Mouse (Mus musculus) 3T3-L1 (cell line): ENCODE measurements around the gene Nab2.
"Not testable (repeated sequence)": the region's sequence is repeated elsewhere in the genome, so short reads cannot be mapped to it uniquely, and the experiment has no call there.

Source experiments
- DNase-seq: peaks from one replicate; pipeline ENCODE4 v3.0.0-alpha.2; 2015; ENCODE audit warnings: low read depth, low spot score

Nab2 gene

DNA sequence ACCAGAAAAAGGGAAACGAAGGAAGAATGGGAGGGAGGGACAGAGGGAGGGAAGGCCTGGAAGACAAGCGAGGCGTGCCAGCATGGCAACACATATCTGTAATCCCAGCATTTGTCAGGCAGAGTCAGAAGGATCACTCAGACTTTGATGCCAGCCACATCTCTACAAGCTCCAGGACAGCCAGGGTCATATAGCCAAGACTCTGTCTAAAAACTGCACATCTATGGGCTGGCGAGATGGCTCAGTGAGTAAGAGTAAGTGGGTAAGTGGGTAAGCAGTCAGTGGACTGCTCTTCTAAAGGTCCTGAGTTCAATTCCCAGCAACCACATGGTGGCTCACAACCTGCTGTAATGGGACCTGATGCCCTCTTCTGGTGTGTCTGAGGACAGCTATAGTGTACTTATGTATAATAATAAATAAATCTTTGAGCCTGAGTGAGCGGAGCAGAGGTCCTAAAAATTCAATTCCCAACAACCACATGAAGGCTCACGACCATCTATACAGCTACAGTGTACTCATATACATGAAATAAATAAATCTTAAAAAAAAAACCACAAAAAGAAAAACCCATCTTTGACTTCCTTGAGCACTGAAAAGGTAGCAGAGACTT lies 5.8 kb upstream of the Nab2 start:
- no peak for DNase-seq

GRCm38 (mm10) chr10:127671276-127671675 lies 2.9 kb upstream of the Nab2 start:
- DNase-seq = peak; percentile 42

DNA sequence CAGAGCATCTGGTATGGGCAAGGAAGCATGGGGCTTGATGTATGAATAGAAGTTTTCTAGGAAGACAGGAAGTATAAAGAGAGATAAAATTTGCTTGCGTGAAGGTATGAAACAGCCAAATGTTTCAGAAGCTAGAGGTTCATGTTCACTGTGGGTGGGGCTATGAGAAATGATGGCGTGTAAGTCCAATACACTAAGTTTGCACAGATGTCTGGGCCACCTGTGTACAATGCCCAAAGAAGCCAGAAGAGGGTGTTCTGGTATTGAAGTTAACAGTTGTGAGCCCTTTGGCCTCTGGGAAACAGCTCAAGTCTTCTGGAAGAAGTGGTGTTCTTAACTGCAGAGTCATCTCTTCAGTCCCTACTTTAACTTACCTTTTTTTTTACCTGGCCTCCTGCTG lies 1.8 kb upstream of the Nab2 start:
- peak; percentile 38 for DNase-seq

- DNase-seq = peak; percentile 43
Observed at GRCm38 (mm10) chr10:127669170-127669569, 802 bp upstream of the Nab2 start.

GRCm38 (mm10) chr10:127667269-127668092 lies 887 bp downstream of the Nab2 start:
- peak; percentile 100 for DNase-seq

GRCm38 (mm10) chr10:127666501-127667268 lies 1.7 kb downstream of the Nab2 start, which contains the start of gene Nemp1:
Gene Nemp1 (plus strand): TSS chr10:127666901.
- peak; percentile 95 for DNase-seq

DNA sequence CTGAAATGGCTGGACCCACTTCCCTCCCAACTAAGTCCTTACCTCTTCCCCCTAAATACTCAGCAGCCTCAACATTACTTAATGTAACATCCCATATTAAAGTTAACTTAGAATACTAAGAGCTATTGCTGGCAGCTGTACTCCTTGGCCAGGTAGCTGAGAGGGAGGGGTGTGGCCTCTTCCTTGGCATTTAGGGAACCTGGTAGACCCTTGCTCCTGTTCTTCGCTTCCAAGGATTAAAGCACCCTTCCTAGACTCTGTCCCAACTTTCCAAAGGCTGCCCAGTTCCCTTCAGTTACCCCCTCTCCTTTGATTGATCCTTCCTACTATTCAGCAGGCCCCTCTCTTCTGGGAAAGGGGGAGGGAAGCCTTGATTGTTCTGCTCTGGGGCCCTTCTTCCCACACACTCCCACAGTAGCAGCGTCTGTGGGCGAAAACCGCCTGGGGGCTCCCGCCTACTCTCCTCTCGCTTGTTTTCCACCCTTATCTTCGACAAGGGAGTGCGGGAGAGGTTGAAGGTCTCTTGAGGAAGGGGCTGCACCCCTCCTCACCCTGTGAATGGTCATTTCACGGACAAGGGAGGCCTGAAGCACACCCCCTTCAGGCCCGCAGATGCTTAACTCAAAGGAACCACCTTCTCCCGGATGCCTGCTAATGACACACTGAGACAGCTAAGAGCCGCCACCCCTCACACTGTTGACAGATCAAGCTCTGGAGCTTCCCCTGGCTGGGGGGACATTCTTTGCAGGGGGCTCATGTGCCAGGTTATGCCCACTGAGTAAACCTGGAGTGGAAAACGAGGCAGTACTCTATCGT lies 2.8 kb downstream of the Nab2 start:
- peak; percentile 67 for DNase-seq

- DNase-seq = peak; percentile 26
Observed at GRCm38 (mm10) chr10:127664891-127665290, 3.5 kb downstream of the Nab2 start.

DNA sequence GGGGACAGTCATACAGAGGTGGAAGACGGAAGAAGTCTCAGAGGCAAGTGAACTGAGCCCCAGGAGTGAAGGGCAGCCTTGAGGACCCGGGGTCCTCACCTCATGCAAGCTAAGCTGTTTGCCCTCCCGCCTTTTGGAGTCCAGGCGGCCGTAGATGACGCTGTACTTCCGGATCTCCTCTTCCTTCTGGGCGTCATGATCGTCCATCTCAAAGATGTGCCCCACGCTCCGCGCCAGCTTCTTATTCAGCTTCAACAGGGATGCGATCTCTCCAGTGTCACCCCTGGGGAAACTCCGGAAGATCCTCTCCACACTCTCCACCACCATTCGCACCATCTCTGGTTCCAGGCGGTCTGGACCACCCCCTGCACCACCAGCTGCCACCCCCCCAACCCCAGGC lies 4.2 kb downstream of the Nab2 start:
- peak; percentile 46 for DNase-seq

GRCm38 (mm10) chr10:127663590-127663989 lies 4.8 kb downstream of the Nab2 start:
- DNase-seq = peak; percentile 64

DNA sequence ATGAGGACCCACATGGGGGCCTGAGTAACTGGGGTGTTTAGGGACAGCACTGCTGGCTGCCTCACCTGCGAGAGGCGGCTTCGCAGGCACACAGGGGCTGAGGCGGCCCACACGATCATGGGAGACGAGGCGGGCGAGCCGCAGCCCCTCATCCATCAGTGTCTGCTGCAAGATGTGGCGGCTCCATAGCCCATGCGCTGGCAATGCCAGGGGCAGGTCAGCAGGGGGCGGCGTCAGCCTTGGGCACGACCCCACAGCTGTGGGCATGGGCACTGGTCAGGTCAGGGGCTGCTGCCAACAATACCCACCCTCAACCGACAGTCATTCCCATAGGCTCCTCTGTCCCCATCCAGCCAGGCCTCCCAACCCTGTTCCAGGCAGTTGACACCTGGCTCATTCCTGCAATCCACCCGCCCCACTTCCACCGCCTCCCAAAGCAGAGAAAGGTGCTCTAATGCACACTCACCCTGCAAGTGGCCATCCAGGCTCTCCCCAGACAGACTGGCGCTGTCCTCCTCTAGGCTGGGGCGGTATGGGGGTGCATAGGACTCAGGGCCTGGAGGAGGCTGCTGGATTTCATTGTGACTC lies 5.6 kb downstream of the Nab2 start:
- DNase-seq = no peak

DNA sequence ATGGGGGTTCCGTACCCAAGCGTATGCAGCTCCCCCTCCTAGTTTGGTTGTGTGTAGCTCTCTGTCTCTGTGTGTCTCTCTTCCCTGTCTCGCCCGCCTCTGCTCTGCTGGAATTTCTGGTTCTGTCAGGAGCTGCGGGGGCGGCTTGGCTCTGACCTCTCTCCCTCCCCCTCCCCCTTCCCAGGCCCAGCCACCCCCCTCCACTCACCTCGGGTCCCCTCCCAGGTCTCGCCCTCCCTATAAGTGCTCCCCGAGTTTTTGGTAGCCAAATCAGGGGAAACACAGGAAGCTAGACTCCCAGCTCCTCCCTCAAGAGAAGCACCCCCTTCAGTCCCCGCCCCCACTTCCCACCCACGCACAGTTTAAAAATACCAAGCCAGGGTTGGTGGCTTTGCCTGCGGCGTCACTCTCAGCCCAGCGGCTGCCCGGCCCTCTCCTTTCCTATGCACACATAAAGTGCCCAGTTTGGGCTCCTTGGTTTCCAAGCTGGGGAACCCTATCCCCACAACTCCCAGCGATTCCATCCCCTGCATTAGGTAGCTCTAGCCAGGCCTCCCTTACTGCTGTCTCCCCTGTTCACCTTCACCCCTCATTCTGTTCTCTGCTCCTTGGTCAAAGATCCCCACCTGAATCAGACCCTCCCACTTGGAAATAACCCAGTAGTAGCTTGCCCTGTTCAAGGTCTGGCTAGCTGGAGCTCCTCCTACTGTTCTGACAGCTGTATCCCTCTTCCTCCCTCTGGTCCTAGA lies 6.3 kb downstream of the Nab2 start:
- peak; percentile 92 for DNase-seq

DNA sequence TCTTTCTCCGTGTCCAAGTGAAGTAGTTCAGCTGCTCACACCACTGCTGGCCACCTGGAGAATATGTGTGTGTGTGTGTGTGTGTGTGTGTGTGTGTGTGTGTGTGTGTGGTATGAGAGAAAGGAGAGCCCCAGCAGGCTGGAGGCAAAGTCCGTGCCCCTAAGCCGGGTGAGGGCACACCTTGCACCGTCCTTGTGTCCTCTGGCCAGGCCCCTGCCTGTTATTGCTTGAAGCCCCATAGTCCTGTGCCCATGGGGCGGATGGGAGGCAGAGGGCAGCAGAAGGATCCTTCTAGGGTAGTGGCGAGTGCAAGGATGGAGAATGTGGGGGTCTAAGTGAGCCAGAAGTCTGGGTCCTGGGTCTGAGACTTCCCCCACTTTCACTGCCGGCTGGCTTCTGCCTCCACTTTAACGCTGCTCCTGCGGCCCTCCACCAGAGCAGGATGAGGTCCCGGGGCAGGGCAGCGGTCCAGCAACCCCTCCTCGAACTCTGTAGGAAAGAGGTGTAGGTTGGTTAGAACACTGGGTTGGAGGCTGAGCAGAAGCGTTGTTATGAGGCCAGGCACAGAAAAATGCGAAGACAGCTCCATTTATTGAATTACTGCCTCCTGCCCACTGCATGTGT lies 7.0 kb downstream of the Nab2 start:
- DNase-seq = no peak

- no peak for DNase-seq
Observed at GRCm38 (mm10) chr10:127659551-127659950, 8.8 kb downstream of the Nab2 start.

- peak; percentile 20 for DNase-seq
Observed at GRCm38 (mm10) chr10:127658076-127658475, 10.3 kb downstream of the Nab2 start.

- DNase-seq = not testable (repeated sequence)
Observed at GRCm38 (mm10) chr10:127657617-127658016, 10.8 kb downstream of the Nab2 start.

DNA sequence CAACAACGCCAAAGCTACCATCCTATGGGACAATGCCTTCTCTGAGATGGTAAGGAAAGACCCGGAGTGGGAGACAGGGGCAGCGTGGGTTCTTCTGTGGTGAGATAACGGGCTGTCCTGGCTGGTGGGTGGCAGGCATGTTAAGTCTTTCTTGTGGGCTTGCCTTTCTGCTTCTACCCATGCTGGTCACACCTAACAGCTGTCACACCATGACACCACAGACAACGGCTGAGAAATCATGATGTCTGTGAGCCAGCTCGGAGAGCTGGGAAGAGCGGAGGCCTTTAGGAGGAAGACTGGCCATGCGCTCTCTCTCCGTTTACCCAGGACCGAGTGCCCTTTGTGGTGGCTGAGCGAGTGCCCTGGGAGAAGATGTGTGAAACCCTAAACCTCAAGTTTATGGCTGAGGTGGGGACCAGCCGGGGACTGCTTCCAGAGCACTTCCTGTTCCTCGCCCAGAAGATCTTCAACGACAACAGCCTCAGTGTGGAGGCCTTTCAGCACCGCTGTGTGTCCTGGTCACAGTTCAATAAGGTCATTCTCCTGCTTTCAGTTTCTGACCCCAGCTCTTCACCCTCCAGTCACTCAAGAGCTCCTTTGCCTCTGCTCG lies 13.3 kb downstream of the Nab2 start:
- DNase-seq = no peak

- DNase-seq = no peak
Observed at GRCm38 (mm10) chr10:127652906-127653638, 15.3 kb downstream of the Nab2 start.

DNA sequence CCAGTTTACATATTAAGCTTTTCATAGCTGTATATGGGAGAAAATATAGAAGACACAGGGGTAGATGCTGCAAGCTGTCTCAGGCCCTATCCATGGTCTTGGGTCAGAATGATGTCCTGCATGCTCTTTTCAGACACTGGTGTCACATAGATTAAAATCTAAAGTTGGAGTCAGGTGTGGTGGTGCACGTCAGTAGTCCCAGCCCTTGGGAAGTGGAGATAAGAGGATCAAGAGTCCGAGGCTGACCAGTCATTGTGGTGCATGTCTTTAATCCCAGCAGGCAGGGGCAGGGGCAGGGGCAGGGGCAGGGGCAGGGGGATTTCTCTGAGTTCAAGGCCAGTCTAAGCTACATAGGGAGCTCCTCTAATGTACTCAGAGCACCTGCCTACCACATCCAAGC lies 22.6 kb downstream of the Nab2 start:
- DNase-seq = no peak
